Mouse (Mus musculus): ENCODE measurements around the gene Chil1. TPM values are rescaled to one million over a fixed set of nuclear protein-coding genes. Genes with fewer than 3 reads are reported as not detected.
A peak's percentile ranks its signal among the peaks of the same experiment; 100 is the strongest.

Gene Chil1
- polyA plus RNA-seq, 1 experiment from 2014 or later, result 4.9 TPM

DNA sequence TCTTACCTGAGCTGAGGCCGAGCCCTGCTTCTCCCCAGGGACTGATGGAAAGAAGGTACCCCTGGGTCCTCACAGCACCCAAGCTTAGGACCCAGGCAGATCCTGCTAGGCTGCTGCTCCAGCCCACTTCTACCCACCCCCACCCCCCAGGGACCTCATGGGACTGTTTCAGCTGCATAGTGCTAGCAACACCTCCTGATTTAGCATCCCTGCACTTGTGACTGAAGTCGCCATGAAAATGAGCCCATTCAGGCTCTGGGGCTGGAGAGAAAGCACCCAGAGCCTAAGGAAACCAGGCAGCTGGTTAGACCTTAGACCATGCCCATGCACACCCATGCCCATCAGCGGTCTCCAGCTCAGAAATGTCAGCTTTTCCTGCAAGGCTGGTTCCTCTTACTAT lies 36.0 kb downstream of the Chil1 start:
- no peaks in the 10 kb centered on the region for H3K9me3 ChIP-seq (replicated peaks; ENCODE audit: control insufficient read depth, low read length)
- H3K4me1 ChIP-seq (ENCODE audit: control insufficient read depth, insufficient read depth, low read length), result peaks cover 2% of the 10 kb centered on the region; the same call in 1 of the 2 replicates
- H3K27me3 ChIP-seq (ENCODE audit: control insufficient read depth, insufficient read depth, low read length), result no peaks in the 10 kb centered on the region
- H3K9ac ChIP-seq (ENCODE audit: low read length), result 0 out of 2 replicates have a peak overlapping the region, but pooled peaks have one; percentile 20
- ATAC-seq (ENCODE audit: insufficient read depth, low FRiP score), result no peak
- H3K36me3 ChIP-seq (ENCODE audit: control insufficient read depth, insufficient read depth, low read length), result no peaks in the 10 kb centered on the region
- 89% methylated on average over 3 of the region's 3 CpGs for WGBS
- no peak overlapping the region for H3K4me2 ChIP-seq (ENCODE audit: low read depth, low read length)
- H3K27ac ChIP-seq (ENCODE audit: low read length), result peak overlapping the region; percentile 73
- H3K4me3 ChIP-seq (replicated peaks; ENCODE audit: low read length), result no peak overlapping the region

DNA sequence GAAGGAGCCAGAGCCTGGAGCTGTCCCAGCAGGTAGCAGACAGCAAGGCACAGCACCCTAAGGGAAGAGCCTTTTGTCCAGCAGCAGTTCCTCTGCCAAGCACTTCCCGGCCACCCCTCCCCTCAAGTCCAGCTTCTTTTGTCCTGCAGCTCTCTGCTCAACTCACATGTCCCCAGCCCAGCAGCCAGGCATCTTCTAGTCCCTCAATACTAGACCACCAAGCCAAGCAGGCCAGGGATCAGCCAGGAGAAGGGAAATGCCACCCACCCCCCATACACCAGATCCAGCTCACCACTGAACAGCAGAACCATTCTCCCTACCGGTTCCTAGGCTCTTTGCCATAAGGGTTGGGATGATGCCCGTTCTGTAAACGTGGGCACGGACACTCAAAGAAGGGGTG lies 37.6 kb downstream of the Chil1 start:
- H3K4me3 ChIP-seq (replicated peaks; ENCODE audit: low read length), result no peak overlapping the region
- H3K4me1 ChIP-seq (ENCODE audit: control insufficient read depth, insufficient read depth, low read length), result peaks cover 2% of the 10 kb centered on the region; the same call in 1 of the 2 replicates
- no peak overlapping the region for H3K27ac ChIP-seq (ENCODE audit: low read length)
- ATAC-seq (ENCODE audit: insufficient read depth, low FRiP score), result no peak
- no peaks in the 10 kb centered on the region for H3K36me3 ChIP-seq (ENCODE audit: control insufficient read depth, insufficient read depth, low read length)
- 76% methylated on average over 5 of the region's 5 CpGs for WGBS
- no peaks in the 10 kb centered on the region for H3K27me3 ChIP-seq (ENCODE audit: control insufficient read depth, insufficient read depth, low read length)
- H3K9me3 ChIP-seq (replicated peaks; ENCODE audit: control insufficient read depth, low read length), result no peaks in the 10 kb centered on the region
- H3K4me2 ChIP-seq (ENCODE audit: low read depth, low read length), result no peak overlapping the region
- H3K9ac ChIP-seq (ENCODE audit: low read length), result no peak overlapping the region

DNA sequence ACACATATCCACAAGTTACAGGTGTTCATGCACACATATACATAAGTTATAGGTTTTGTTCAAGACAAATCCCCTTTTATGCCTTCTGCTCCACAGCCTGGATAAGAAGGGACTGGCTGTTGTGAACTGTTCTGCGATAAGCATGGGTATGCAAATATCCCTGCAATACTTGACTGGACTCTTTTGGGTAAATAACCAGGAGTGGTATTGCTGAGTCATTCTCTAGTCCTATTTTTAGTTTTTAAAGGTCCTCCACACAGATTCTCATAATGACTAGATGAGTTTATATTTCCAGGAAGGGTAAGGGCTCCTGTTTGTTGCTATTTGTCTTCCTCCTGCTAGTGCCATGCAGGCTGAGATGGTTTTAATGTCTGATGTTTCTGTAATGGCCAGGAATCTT lies 39.2 kb downstream of the Chil1 start:
- no peaks in the 10 kb centered on the region for H3K27me3 ChIP-seq (ENCODE audit: control insufficient read depth, insufficient read depth, low read length)
- H3K9me3 ChIP-seq (replicated peaks; ENCODE audit: control insufficient read depth, low read length), result no peaks in the 10 kb centered on the region
- ATAC-seq (ENCODE audit: insufficient read depth, low FRiP score), result no peak
- no peaks in the 10 kb centered on the region; the same call in 1 of the 2 replicates for H3K4me1 ChIP-seq (ENCODE audit: control insufficient read depth, insufficient read depth, low read length)
- H3K4me3 ChIP-seq (replicated peaks; ENCODE audit: low read length), result no peak overlapping the region
- no peak overlapping the region for H3K9ac ChIP-seq (ENCODE audit: low read length)
- H3K27ac ChIP-seq (ENCODE audit: low read length), result peak overlapping the region; percentile 5; the same call in 1 of the 2 replicates
- no peak overlapping the region for H3K4me2 ChIP-seq (ENCODE audit: low read depth, low read length)
- WGBS, result 71% methylated on average over 1 of the region's 1 CpGs
- H3K36me3 ChIP-seq (ENCODE audit: control insufficient read depth, insufficient read depth, low read length), result no peaks in the 10 kb centered on the region

DNA sequence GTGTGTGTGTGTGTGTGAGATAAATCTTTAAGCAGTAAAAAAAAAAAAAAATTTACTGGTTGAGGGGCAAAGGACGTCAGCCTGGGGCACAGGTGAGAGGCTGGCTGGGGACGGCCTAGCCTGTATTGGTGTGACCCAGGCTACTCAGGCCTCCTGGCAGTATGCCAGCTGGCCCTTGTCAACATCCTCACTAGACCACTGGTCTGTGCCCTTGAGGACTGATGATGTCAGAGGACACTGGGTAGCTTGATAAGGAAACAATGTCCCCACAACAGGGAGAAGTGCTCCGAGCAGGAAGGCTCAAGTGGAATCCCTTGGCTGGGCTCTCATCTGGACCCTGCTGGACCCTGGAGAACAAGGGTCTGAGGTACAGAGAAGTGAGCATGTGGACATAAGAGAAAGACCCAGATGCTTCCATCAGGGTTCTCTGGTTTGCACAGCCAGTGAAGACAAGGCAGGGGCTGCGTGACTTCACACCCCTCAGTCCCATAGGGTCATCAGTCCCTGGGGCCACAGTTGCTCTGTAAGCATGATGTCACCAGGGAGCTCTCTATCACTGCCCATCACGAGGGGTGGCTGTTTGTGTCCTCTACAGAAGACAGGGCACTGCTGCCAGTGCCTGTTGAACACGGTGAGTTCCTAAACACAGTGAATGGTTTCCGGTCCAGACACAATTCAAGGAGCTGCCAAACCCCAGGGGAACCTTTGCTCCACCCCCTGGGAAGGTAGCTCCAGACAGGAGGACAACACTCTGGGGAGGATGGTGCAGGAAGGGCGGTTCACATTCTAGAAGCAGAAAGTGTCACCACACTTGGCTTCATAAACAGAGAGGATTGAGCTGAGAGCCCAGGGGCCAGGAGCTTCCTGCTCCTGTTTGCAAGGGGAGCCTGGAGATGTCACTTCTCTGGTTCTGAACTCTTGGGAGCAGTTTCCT lies 40.4 kb downstream of the Chil1 start:
- H3K4me3 ChIP-seq (replicated peaks; ENCODE audit: low read length), result no peak overlapping the region
- H3K27ac ChIP-seq (ENCODE audit: low read length), result no peak overlapping the region
- no peak overlapping the region for H3K4me2 ChIP-seq (ENCODE audit: low read depth, low read length)
- no peaks in the 10 kb centered on the region; the same call in 1 of the 2 replicates for H3K4me1 ChIP-seq (ENCODE audit: control insufficient read depth, insufficient read depth, low read length)
- no peak overlapping the region for H3K9ac ChIP-seq (ENCODE audit: low read length)
- no peaks in the 10 kb centered on the region for H3K9me3 ChIP-seq (replicated peaks; ENCODE audit: control insufficient read depth, low read length)
- peak; percentile 63; the same call in 1 of the 2 replicates for ATAC-seq (ENCODE audit: insufficient read depth, low FRiP score)
- no peaks in the 10 kb centered on the region for H3K27me3 ChIP-seq (ENCODE audit: control insufficient read depth, insufficient read depth, low read length)
- 53% methylated on average over 8 of the region's 8 CpGs for WGBS
- no peaks in the 10 kb centered on the region for H3K36me3 ChIP-seq (ENCODE audit: control insufficient read depth, insufficient read depth, low read length)

DNA sequence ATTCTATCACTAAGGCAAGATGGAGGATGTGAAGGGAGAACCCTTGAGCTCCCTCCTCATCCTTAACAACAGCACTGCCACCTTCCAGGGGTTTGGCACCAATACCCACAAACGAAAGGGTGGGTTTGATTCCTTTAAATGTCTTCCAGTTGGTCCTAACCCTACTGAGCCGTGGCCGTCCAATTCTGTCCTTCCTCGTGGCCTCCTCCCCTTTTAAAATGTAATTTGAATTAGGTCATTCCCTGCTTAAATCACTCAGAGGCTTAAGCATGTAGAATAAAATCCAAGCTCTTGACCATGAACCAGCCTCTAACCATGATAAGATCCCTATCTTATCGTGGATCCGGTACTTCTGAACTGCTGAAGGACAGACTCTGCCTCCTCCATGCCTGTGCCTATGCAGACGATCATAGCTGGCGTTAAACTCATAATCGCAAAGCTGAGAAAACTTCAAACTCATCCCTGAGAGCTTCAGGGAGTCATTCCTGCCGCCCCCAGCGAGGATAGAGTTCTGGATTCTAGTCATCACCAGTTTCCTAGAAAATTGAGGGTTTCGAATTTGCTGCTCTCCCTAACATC lies 42.8 kb downstream of the Chil1 start:
- Histone ChIP-seq H3K4me3 (replicated peaks; ENCODE audit: low read length) (no peak overlapping the region), H3K27me3 (ENCODE audit: control insufficient read depth, insufficient read depth, low read length) (no peaks in the 10 kb centered on the region), H3K4me2 (ENCODE audit: low read depth, low read length) (no peak overlapping the region), H3K9me3 (replicated peaks; ENCODE audit: control insufficient read depth, low read length) (no peaks in the 10 kb centered on the region), H3K36me3 (ENCODE audit: control insufficient read depth, insufficient read depth, low read length) (no peaks in the 10 kb centered on the region), H3K9ac (ENCODE audit: low read length) (no peak overlapping the region), H3K4me1 (ENCODE audit: control insufficient read depth, insufficient read depth, low read length) (no peaks in the 10 kb centered on the region; the same call in 1 of the 2 replicates), H3K27ac (ENCODE audit: low read length) (no peak overlapping the region)
- 84% methylated on average over 12 of the region's 12 CpGs for WGBS
- ATAC-seq (ENCODE audit: insufficient read depth, low FRiP score), result no peak

DNA sequence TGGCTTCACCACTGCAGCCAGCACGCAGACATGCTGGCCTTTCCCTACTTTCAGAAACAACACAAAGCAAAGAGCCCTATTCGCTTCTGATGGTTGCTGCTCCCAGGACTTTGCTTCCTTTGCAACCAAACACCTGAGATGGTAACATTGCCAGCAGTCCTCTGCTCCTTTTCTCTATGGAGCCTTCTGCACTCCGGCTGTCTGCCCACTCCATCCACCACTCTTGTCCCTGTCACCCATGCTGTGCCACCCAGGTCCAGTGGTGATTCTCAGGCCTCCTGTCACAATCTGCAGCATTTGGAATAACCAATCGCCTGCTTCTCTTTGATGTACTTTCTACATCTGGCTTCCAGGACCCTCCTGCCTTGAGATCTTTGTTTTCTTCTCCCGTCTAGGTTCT lies 43.4 kb downstream of the Chil1 start:
- no peaks in the 10 kb centered on the region for H3K27me3 ChIP-seq (ENCODE audit: control insufficient read depth, insufficient read depth, low read length)
- H3K36me3 ChIP-seq (ENCODE audit: control insufficient read depth, insufficient read depth, low read length), result no peaks in the 10 kb centered on the region
- no peak overlapping the region for H3K9ac ChIP-seq (ENCODE audit: low read length)

DNA sequence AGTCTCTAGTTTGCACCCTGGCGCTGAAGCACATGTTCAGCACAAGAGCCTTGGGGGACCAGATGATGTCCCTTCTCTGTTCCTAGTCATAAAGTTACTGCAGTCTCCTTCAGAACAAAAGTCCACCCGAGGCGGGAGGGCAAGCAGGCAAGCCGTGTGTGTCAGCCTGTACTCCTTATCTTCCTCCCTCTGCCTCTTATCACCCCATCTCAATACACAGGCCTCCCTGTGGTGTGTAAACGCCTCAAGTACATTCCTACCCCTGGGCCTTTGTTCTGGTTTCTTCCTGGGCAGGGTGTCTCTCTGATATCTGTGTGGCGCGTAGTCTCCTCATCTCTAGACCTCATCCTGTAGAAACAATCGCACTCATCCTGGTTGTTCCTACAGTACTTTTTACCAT lies 44.8 kb downstream of the Chil1 start:
- Histone ChIP-seq H3K27me3 (ENCODE audit: control insufficient read depth, insufficient read depth, low read length) (no peaks in the 10 kb centered on the region), H3K36me3 (ENCODE audit: control insufficient read depth, insufficient read depth, low read length) (no peaks in the 10 kb centered on the region), H3K4me3 (replicated peaks; ENCODE audit: low read length) (no peak overlapping the region), H3K4me1 (ENCODE audit: control insufficient read depth, insufficient read depth, low read length) (no peaks in the 10 kb centered on the region; the same call in 1 of the 2 replicates), H3K9me3 (replicated peaks; ENCODE audit: control insufficient read depth, low read length) (no peaks in the 10 kb centered on the region), H3K9ac (ENCODE audit: low read length) (no peak overlapping the region), H3K27ac (ENCODE audit: low read length) (no peak overlapping the region), H3K4me2 (ENCODE audit: low read depth, low read length) (no peak overlapping the region)
- ATAC-seq (ENCODE audit: insufficient read depth, low FRiP score), result no peak
- 58% methylated on average over 8 of the region's 8 CpGs for WGBS

More for the DNA sequence above, 43.4 kb downstream of the Chil1 start:
- Histone ChIP-seq H3K27ac (ENCODE audit: low read length) (no peak overlapping the region), H3K4me2 (ENCODE audit: low read depth, low read length) (no peak overlapping the region), H3K9me3 (replicated peaks; ENCODE audit: control insufficient read depth, low read length) (no peaks in the 10 kb centered on the region), H3K4me1 (ENCODE audit: control insufficient read depth, insufficient read depth, low read length) (no peaks in the 10 kb centered on the region; the same call in 1 of the 2 replicates), H3K4me3 (replicated peaks; ENCODE audit: low read length) (no peak overlapping the region)
- no peak for ATAC-seq (ENCODE audit: insufficient read depth, low FRiP score)
- 86% methylated on average over 5 of the region's 5 CpGs for WGBS

DNA sequence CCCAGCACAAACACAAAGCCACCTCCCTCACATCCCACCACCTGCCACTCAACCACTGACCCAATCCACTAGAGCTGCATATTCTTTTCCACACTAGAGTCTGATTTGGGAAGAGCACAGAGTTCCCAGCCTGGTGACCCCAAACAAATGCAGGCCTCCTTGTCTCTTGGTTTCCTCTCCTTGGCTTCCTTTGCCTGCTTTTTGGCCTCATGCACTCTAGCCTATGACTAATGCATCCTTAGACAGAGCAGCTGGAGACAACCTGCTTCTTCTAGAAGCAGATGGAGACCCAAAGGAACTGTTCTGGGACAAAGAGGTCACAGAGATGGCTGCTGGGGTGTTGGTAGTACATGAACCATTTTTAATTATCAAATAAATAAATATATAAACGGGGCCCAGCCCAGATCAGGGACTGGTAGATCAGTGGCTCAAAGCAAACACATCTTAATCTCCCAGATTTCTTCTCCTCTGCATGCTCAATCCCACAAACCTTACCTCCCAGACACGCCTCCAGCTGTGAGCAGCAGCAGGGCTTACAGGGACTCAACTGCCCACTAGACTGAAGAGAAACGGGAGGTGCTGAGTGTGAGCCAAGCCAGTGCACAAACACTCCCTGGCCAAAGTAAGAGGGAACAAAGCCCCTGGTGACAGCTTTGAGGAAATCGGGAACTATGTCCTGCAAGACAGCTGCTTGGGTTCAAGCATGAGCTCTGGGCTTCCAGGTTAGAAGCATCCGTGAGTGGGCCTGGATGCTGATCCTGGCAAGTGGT lies 48.0 kb downstream of the Chil1 start:
- H3K9ac ChIP-seq (ENCODE audit: low read length), result no peak overlapping the region
- WGBS, result 58% methylated on average over 5 of the region's 5 CpGs
- ATAC-seq (ENCODE audit: insufficient read depth, low FRiP score), result no peak
- no peak overlapping the region for H3K4me3 ChIP-seq (replicated peaks; ENCODE audit: low read length)
- H3K27me3 ChIP-seq (ENCODE audit: control insufficient read depth, insufficient read depth, low read length), result peaks cover 14% of the 10 kb centered on the region
- H3K27ac ChIP-seq (ENCODE audit: low read length), result no peak overlapping the region
- H3K4me2 ChIP-seq (ENCODE audit: low read depth, low read length), result no peak overlapping the region
- H3K36me3 ChIP-seq (ENCODE audit: control insufficient read depth, insufficient read depth, low read length), result no peaks in the 10 kb centered on the region
- peaks cover 10% of the 10 kb centered on the region for H3K4me1 ChIP-seq (ENCODE audit: control insufficient read depth, insufficient read depth, low read length)
- no peaks in the 10 kb centered on the region for H3K9me3 ChIP-seq (replicated peaks; ENCODE audit: control insufficient read depth, low read length)

All from stomach, embryonic 16.5 days (tissue).